Mouse (Mus musculus) ES-E14 (cell line): ENCODE measurements around the gene Gm42878.

ENCODE experiments used
- CHD2 ChIP-seq: IDR thresholded peaks from 2 replicates; pipeline ENCODE4 v1.6.1; 2014; ENCODE audit warnings: mild to moderate bottlenecking, low read depth, low read length, inconsistent platforms
- HCFC1 ChIP-seq: IDR thresholded peaks from 2 replicates; pipeline ENCODE4 v1.6.1; 2012; ENCODE audit warnings: low read length, inconsistent platforms, borderline replicate concordance; ENCODE audit not compliant: insufficient read depth
- MAFK ChIP-seq: IDR thresholded peaks from 2 replicates; pipeline ENCODE4 v1.6.1; 2014; ENCODE audit warnings: mild to moderate bottlenecking, low read depth, low read length, inconsistent platforms; ENCODE audit not compliant: insufficient read depth
- ZC3H11A ChIP-seq: IDR thresholded peaks from 2 replicates; pipeline ENCODE4 v1.6.1; 2012; ENCODE audit warnings: low read depth, mild to moderate bottlenecking, inconsistent platforms, low read length, borderline replicate concordance
- ZNF384 ChIP-seq: IDR thresholded peaks from 2 replicates; pipeline ENCODE4 v1.6.1; 2012; ENCODE audit warnings: low read depth, low read length, inconsistent platforms

GRCm38 (mm10) chr5:121576927-121577488 is 31.7 kb upstream of the Gm42878 start:
- TF ChIP-seq ZNF384 (no peak), HCFC1 (no peak), ZC3H11A (no peak), MAFK (no peak), CHD2 (no peak)
